Mouse (Mus musculus) gastrocnemius, postnatal 10 days (tissue): ENCODE measurements around the gene Ciz1. TPM values are rescaled to one million over a fixed set of nuclear protein-coding genes. Genes with fewer than 3 reads are reported as not detected.

Experiments used
- DNase-seq: peaks from one replicate; pipeline ENCODE4 v3.0.0; 2021; ENCODE audit warnings: mixed read lengths
- long read RNA-seq, 2 experiments: library from polyadenylated mRNA; stranded (forward); transcript quantifications; one replicate each; pipeline ENCODE4 v2.0.0; 2021
- total RNA-seq, 2 experiments: library from RNA; stranded (reverse); gene quantifications; 2 replicates each; pipeline ENCODE4 v1.2.3; 2021

Ciz1 gene
- total RNA-seq, result 10 to 100 TPM; 31.2 to 47.2 TPM
- long read RNA-seq, experiment 1, transcript Ciz1-203 (18 exons, 2,973 nt), result major isoform, 5 of 55 reads
- long read RNA-seq, experiment 1, partial matches to known transcripts, result 18 of 55 reads
- long read RNA-seq, experiment 1, other reads (novel, unspliced or antisense), result 30 of 55 reads
- long read RNA-seq, experiment 2, partial matches to known transcripts, result 13 of 52 reads
- long read RNA-seq, experiment 2, other reads (novel, unspliced or antisense), result 37 of 52 reads

DNA sequence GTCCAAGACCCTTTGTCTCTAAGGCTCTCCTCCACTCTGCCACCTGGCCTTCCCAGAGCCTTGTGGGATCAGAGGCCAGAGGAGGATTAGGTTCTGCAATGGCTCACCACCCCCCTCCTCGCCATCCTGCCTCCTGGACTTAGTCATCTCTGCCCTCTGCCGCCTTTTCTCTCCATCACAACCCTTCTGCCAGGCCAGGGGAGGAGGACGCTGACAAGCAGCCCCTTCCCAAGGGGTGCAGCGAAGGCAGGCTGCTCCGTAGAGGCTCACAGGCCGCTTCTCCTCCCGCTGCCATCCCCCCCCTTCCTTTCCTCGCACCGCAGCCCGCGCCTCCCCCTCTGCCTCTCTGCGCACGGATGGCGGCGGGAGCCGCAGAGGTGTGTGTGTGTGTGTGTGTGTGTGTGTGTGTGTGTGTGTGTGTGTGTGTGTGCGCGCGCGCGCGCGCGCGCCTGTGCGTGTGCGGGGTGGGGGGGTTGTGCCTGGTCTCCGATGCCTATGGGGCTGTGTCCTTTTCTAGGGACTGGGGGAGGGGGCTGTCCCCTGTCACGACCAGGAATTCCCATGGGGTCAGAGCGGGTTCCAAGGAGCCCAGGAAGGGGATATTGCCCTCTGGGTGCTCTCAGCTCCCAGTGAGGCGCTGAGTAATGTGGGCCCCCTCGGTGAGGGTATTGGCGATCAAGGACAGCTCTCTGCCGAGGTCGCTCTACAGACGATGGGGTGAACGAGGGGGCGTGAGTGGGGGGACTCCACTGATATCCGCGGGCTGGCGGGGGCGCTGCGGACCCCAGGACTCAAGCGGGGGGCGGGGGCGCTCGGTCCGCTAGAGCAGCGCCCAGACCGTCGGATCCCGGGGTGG lies at the start of gene Ciz1:
Ciz1 (plus strand) TSS at position 177 of the 856 bp plus-strand sequence.
- peak; percentile 38 for DNase-seq

DNA sequence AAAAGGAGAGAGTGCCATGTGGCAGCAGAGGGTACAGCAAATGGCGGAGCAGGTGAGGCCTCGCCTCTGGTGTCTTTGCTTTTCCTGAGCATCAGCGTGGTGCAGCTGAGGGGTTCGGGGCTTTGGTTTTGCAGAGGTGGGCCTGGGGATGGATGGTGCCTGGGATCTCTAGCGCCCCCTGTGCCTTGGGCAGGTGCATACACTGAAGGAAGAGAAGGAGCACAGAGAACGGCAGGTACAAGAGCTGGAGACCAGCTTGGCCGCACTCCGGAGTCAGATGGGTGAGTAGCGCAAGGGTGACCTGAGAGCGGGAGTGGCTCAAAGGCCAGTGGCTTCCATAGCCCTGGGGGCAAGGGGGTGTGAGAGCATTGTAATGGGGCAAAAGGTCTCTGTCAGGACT lies 49.2 kb upstream of the Ciz1 start:
- DNase-seq, result peak; percentile 6

DNA sequence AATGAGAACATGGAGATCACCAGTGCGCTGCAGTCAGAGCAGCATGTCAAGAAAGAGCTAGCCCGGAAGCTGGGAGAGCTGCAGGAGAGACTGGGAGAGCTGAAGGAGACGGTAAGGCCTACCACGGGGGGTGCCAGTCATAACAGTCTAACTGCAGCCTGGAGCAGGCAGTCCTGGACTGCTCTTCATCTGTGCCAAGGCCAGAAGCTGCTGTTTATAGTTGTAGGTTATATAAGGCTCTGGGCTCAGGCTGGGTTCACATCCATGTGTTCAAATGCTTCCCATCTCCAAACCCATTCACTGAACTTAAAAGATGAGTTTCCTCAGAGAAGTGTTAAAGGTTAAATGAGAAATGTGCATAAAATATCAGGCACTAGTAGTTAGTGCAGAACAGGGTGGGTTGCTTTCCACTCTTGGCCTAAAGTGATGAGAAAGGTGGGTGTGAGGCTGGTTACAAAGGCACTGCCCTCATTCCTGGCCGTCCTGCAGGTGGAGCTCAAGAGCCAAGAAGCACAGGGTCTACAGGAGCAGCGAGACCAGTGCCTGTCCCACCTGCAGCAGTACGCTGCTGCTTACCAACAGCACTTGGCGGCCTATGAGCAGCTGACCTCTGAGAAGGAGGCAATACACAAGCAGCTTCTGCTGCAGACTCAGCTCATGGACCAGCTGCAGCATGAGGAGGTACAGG lies 47.8 kb upstream of the Ciz1 start:
- DNase-seq, result peak; percentile 52

DNA sequence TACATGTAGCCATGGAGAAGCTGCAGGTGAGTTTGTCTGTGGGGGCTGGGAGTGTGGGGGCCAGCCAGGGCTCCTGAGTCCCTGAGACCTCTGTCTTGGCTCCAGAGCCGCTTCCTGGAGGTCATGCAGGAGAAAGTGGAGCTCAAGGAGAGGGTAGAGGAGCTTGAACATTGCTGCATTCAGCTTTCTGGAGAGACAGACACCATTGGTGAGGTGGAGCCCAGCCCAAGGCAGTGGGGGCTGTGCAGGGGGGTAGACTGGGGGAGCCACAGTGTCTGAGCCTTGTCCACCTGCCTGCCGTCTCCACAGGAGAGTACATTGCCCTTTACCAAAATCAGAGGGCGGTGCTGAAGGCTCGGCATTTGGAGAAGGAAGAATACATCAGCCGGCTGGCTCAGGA lies 46.5 kb upstream of the Ciz1 start:
- peak; percentile 2 for DNase-seq

DNA sequence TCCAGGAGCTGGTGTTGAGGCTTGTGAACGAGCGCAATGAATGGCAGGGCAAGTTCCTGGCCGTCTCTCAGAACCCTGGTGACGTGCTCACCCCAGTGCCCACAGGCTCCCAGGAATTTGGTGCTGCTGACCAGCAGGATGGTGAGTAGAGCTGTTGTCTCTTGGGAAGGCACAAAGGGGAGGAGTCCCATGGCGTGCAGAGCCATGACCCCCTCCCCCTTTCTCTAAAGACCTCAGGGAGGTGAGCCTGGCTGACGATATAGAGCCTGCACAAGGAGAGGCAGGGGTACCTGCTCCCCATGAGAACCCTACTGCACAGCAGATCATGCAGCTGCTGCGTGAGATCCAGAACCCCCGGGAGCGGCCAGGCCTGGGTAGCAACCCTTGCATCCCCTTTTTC lies 46.0 kb upstream of the Ciz1 start:
- DNase-seq, result no peak

DNA sequence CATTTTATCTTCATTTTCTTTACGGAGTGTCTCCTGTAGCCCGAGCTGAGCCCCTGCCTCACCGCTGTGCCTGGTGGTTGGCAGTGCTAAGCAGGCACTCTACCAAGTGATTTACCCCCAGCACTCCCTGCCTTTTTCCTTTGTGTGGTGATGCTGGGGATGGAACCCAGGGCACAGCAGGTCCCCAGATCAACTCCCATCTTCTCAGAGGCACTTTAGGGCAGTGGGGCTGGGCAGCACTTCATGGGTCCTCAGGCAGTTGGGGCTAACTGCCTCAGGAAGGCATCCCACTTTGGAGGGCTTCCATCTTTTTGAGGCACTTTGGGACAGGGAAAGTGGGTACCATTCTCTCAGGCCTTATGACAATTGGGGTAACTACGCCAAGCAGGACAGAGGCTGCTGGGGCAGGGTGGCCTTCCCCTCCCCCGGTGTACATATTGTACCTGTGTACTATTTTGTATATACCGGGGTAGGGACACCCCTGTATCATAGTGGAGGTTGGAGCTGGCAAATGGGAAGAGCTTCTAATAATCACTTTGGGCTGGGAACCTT lies 44.8 kb upstream of the Ciz1 start:
- no peak for DNase-seq

DNA sequence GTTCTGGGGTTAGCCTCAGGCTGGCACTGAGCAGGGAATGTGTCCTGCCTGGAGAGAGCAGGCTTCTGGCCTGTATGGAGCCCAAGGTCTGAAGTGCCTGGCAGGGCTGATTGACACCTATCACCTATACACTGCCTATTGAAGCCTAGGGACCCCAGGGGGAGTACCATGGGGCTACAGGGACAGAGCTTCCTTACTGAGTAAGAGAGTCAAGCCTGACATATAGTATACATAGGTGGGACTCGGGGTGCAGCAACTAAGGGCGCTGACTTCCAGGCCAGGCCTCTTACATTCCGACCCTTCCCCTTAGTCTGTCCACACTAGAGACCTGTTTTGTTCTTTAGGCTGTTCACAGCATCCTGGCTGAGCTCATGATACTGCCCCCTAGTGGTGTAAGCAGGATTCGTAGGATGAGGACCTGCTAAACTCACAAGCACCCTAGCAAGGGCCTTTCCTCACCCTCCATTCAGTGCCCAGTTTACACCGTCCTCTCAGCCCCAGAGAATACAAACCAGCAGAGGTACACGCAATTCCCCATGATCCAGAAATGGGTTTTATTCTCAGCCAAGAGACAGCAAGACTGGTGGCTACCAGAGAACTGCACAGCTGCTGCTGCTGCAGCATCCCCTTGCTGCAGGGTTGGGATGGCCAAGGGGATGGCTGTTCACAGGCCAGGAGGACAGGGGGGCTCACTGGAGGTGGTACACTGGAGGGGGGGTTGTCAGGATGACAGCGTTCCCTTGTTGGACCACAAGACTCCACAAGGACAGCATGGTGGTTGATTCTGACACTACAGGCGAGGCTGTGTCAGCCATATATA lies 44.0 kb upstream of the Ciz1 start:
- peak; percentile 69 for DNase-seq

DNA sequence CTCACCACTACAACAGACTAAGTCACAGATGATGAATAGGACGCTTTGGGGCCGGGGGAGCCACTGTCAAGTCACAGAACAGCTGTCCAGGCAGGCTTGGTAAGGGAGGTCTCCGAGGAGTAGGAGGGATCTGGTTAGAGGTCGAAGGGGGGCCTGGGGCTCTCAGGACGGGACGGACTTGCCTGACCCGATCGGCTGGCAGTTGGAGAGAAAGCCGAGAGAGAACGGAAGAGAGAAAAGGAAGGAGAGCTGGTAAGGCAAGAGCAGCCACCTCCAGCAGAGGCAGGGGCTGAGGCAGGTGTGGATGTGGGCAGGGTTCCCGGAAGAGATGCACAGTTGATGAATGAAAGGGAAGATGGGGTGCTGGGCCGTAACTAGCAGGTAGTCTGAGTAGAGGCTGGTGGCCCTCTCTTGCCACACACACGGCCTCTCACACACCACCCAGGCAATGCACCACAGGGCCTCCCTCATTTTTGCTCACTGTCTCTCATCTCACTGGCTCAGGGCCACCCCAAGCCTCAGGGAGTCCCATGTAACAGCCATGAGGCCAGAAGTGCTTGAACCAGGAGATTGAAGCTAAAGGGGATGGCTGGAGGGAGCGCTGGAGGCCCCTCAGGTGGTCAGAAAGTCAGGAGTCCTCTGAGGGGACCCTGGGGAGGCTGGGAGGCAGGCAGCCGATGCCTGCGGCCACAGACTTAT lies 43.1 kb upstream of the Ciz1 start:
- no peak for DNase-seq

DNA sequence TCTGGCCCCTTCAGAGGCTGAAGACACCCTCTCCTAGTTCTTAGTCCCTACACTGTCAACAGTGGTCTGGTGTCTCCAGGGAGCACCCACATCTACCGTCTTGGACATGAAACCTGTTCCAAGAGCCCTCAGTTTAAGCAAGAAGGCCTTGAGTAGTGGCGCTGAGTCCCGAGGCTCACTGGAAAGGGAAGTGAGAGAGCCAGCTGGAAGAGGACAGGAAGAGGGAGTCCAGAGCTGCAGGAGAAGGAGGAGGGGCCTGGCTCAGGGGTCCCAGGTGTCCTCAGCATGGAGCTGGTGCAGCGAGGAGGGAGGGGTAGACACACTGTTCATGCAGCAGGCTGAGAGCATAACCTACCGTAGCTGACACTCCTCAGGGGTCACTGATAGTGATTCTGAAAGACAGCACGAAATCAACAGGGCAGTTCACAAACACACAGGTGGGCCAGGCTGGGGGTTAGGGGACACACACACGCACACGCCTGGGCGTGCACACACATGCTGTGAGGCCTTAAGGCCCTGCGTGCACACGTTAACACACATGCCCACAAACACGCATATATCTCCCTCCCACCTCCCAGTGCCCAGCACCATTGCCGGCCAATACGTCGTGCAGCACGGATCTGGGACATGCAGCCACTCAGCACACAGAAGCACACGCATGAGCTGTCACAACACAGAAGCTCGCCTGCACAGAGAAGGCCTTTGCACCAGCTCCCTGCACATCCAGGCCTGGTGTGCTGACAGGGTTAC lies 41.9 kb upstream of the Ciz1 start:
- DNase-seq, result no peak

DNA sequence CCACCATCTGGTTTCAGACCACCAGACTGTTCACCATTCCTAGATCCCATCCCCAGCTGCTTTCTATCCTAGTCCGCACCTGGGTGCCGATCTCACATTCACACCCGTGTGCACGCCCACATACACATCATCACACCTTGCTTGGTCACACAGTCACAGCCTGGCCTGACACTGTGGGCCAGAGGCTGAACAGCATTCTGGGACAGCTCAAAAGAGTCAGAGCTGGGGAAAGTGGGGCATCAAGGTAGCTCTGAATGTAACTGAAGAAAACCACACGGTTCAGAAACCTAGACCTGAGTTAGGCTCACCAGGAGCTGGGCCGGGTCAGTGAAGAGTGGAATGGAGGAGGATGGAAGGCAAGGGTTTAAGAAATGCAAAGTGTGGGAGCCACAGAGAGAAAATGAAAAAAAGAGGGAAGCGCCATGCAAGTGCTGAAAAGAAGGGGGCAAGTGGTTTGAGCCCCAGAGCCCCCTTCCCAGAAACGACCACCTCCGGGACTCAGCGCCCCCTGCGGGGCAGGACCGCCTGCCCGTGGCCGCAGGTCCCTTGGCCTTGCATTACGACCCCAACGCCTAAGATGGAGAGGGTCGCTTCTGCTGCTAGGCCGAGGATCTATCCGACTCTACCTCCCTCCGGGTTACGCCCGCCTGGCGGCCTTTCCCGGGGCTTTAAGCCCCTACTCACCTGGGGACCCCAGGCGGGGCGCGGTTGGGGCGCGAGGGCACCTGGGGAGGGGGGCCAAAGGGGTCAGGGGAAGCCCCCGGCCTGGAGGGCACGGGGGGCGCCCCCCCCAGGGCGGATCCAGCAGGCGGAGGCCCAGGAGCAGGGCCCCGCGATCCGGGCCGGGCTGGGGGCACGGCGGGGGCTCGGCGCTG lies 40.4 kb upstream of the Ciz1 start:
- no peak for DNase-seq

DNA sequence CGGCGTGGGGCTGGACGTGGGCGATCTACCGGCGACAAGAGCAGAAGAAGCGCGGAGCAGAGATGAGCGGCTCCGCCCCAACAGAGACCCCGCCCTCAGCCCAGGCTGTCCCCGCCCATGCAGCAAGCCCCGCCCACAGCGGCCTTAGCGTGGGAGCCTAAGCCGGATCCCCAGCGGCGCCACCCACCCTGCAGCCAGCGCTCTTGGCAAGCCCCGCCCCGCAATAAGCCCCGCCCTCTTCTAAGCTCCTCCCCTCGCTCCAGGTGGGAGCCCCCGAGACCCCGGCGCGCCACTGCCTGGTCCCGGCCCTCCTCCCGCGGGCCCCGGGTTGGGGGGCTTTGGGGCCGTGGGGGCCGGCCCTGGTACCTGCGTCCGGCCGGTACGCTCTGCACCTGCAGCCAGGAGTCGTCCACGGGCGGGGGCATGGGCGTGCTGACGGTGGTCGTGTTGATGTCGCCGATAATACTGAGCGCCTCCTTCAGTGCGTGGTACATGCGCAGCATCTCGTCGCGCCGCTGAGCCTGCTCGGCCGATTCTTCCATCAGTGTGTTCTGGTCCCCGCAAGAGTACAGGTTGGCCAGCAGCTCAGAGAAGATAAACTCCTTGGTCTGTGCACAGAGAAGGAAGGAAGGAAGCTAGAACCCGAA lies 39.7 kb upstream of the Ciz1 start:
- peak; percentile 87 for DNase-seq

DNA sequence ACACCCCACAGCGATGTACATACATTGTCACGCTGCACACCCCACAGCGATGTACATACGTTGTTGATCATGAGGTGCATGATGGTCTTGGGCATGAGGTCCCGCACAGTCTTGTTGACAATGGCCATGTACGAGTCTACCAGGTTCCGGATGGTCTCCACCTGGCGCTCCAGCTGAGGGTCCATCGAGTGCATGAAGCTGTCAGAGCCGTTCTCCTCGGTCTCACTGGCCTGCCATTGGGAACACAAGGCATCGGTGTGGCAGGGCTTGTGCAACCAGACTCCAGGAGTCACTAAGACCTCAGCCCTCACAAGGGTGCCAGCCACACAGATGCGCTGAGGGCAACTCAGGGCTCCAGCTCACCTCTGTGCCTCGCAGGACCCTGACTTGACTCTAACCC lies 37.3 kb upstream of the Ciz1 start:
- no peak for DNase-seq

DNA sequence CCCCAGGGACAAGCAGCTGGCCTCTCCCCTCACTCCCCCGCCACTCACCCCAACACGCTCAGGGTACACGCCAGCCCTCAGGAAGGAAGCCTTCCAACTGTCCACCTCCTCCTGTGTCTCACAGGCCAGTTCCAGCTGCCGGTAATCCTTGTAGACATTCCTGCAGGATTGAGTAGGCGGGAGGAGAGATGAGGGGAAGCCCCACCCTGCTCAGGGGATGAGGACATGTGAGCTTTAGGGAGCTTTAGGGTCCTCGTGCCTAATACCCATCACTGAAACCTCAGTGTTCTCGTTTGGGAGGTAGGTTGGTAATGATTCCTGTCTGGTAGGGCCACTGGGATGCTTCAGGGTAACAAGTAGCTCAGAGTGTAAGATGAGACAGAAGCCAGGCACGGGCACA lies 36.4 kb upstream of the Ciz1 start:
- peak; percentile 43 for DNase-seq

DNA sequence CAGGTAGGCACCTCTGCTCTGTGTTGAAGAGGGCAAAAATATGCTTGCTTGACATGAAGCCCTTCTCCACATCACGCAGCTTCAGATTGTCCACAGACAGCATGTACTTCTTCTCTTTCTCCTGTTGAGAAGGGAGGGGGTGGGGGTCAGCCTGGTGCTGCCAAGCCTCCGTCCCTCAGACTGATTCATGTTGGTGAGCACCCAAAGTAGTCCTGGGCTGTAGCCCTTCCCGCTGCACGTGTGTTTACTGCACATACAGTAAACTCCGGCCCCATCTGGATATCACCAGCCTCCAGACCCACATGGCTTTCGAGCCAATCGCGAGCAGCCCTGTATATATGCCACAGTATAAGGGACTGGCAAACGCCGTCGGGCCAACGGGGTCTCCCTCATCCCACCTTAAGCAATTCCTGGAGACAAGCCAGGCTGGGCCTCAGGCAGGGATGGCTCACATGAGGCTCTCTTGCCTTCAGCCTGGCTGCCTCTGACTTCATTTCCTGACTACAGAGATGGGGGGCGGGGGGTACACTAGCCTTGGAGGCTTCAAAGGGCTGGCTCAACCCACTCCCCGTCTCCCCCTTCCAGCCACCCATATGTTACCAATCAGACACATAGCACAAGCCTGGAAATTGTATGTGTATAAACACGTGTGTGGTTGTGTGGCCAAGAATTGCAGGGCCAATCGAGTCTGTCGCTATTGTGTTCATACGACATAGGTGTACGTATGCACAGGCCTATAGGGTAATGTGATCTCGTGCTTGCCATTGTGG lies 35.1 kb upstream of the Ciz1 start:
- no peak for DNase-seq

DNA sequence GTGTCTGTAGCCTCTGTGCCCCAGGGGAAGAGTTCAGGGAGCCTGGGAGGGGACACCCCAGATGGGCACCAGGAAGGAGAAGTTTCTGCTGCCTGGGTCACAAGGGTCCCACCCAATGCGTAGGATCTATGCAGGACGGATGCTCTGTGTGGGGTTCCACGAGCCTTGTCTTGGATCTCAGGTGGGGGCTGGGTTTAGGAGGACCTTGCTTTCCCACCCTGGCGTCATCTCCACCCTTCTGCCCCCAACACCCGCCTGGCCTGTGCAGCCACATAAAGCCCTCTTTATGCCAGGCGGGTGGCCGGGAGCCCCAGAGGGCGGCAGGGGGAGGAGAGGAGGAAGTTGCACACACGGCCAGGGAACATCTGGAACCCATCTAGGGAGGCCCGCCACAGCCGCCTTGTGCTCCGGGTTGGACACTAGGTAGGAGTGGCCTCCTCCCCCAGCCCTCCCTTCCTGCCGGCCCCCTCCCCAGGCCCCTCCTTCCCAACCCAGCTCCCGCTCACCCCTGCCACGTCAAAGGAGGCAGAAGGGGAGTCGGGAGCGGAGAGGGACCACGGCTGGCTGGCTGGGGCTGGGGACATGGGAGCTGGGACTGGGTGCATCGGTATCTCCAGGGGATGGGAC lies 34.2 kb upstream of the Ciz1 start:
- DNase-seq, result peak; percentile 75

DNA sequence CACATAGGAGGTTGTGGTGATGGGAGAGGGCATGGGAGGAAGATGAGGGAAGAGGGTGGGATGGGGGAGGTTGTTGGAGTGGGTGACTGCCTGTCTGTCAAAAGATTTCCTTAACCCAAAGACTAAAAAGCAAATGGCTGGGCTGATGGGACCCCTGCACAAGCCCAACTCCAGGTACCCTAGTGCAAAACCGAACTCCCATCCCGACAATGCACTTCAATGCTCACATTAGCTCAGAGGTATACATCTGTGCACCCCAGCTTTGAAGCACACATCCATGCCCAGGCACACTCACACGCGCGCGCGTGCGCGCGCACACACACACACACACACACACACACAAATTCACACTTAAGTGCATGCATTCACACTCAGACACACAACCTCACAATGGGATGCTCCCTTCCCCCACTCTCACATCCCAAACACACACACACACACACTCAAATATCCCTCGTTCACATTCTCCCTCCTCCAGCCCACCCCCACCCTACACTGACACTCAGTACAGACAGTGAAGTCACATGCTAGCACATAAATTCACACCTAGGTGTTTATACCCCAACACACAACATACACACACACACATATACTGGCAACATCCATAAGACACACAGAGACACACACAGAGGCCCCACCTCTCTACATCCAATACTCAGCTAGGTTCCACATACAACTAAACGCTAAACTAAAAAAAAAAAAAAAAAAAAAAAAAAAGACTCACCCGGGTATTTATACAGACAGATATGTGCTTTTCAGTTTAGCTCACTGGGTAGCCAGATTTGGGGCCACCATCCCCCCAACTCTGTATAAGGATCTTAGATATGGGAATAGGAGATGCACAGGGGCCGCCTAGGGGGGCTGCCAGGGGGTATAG lies 33.2 kb upstream of the Ciz1 start:
- no peak for DNase-seq
